Mouse (Mus musculus): Measurements from ENCODE around the gene Ccser1. TPM values are rescaled to one million over a fixed set of nuclear protein-coding genes. Genes with fewer than 3 reads are reported as not detected.
"Not testable (repeated sequence)": the region's sequence is repeated elsewhere in the genome, so short reads cannot be mapped to it uniquely, and the experiment has no call there.

Ccser1 gene
- total RNA-seq, 4 experiments from 2014 or later, result 29.2 to 39.4 (median 30.2) TPM

GRCm38 (mm10) chr6:61223563-61223962, 43.4 kb downstream of the Ccser1 start:
- no peak for DNase-seq (ENCODE audit: low spot score in 2 of 2)

- no peak for DNase-seq (ENCODE audit: low spot score in 2 of 2)
These were observed 45.2 kb downstream of the Ccser1 start for GRCm38 (mm10) chr6:61225302-61225701.

DNA sequence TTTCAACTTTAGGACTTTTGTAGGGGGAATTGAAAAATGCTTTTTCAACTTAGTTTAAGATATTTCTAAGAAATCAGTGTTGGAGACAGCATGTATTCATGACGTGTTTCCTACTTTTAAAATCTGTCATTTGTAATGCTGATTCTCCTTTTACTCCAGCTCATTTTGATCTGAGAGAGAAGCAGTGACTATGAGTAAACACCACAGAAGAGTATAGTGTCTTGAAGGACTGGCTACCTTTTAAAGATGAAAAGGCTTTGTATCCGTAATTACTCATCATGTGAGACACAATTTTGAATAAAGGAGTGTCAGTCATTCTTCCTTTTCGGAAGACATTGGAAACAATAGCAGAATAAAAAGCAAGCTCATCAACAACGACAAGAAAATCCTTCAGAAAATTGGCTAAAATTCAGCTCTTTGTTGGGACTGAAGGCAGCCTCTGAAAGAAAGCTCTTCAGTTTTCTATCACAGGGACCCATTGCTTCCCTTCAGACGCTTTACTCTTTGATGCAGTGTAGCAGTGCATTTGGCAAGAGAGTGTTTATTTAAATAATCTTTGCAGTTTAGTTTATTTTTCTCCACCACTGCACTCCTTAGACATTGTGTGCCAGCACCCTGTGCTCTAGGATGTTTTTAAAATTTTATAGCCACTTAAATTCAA, 50.1 kb downstream of the Ccser1 start:
- no peak for DNase-seq (ENCODE audit: low spot score in 2 of 2)

DNA sequence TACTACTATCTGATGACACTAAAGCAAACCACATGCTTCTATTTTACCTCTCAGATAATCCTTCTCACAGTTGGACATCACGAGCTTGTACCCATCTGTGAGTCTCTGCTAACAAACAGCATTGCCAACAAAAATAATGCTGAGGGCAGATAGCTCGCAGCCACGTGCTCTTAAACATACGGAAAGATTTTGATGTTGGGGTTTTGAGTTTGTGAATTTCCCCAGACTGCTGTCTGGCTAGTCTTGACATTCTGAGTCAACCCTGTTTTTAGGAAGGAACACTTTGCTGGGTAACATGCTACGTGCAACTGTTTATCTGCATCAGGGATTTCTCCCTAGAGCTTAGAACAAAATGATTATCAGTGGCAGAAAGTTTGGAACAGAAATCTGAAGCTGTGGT, 52.9 kb downstream of the Ccser1 start:
- no peak for DNase-seq (ENCODE audit: low spot score in 2 of 2)

GRCm38 (mm10) chr6:61233548-61234187, 53.5 kb downstream of the Ccser1 start:
- no peak for DNase-seq (ENCODE audit: low spot score in 2 of 2)

DNA sequence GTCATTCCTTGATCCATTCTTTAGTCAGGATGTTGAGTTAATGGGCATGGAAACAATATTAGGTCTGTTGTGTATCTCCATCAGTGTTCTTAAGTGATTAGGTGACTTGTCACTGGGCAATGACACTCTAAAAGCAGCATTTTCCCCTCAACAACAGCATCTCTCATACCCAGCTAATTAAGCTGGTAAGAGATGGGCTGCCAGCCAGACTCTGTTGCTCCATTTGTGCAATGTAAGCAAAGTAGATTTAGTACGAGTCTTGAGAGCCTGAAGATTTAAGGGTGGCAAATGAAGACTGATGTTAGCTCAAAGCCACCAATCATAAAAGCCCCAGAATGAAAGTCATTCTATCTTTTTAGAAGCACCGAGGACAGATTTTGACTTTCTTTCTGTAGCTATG, 60.5 kb downstream of the Ccser1 start:
- no peak for DNase-seq (ENCODE audit: low spot score in 2 of 2)

GRCm38 (mm10) chr6:61242556-61242955, 62.4 kb downstream of the Ccser1 start:
- DNase-seq (ENCODE audit: low spot score in 2 of 2), result no peak

GRCm38 (mm10) chr6:61246523-61246922, 66.4 kb downstream of the Ccser1 start:
- no peak for DNase-seq (ENCODE audit: low spot score in 2 of 2)

GRCm38 (mm10) chr6:61247842-61248472, 67.8 kb downstream of the Ccser1 start:
- DNase-seq (ENCODE audit: low spot score in 2 of 2), result no peak

GRCm38 (mm10) chr6:61248700-61249099, 68.6 kb downstream of the Ccser1 start:
- no peak for DNase-seq (ENCODE audit: low spot score in 2 of 2)

GRCm38 (mm10) chr6:61251232-61251631, 71.1 kb downstream of the Ccser1 start:
- DNase-seq (ENCODE audit: low spot score in 2 of 2), result no peak

GRCm38 (mm10) chr6:61252912-61253311, 72.8 kb downstream of the Ccser1 start:
- no peak for DNase-seq (ENCODE audit: low spot score in 2 of 2)

DNA sequence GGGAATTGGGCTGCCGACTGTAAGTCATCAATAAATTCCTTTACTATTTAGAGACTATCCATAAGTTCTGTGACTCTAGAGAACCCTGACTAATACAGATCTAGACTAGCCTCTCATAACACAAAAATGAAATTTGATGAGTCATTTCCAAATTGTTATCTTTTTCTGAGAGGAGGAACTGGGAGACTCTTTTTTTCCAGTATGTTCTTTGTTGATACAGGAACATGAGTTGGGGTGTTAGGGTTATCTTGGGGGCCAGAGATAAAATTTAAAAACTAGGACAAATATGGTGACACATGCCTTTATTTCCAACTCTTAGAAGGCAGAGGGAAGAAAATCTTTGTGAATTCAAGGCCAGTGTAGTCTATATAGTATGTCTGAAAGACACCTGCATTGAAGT, 75.8 kb downstream of the Ccser1 start:
- DNase-seq (ENCODE audit: low spot score in 2 of 2), result not testable (repeated sequence)

GRCm38 (mm10) chr6:61258847-61259634, 78.9 kb downstream of the Ccser1 start:
- DNase-seq (ENCODE audit: low spot score in 2 of 2), result no peak

GRCm38 (mm10) chr6:61261381-61261780, 81.3 kb downstream of the Ccser1 start:
- DNase-seq (ENCODE audit: low spot score in 2 of 2), result no peak

DNA sequence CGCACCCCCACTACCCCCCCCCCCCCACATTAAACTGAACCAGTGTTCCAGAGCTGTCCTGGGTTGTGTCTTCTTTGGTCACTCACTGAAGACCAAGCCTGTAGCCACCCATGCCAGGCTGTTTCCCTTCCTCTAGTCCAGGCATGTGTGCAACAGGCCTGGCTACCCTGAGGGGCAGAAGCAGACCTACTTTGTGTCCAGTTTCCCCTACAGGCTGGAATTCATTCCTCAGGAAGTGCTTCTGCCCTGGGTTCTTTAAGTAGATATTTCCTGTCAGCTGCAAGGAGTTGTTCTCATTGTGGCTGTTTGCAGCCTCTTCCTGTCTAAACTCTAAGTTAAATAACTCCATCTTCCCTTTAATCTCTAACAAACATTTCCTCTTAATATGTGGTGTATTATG, 82.3 kb downstream of the Ccser1 start:
- DNase-seq (ENCODE audit: low spot score in 2 of 2), result no peak

DNA sequence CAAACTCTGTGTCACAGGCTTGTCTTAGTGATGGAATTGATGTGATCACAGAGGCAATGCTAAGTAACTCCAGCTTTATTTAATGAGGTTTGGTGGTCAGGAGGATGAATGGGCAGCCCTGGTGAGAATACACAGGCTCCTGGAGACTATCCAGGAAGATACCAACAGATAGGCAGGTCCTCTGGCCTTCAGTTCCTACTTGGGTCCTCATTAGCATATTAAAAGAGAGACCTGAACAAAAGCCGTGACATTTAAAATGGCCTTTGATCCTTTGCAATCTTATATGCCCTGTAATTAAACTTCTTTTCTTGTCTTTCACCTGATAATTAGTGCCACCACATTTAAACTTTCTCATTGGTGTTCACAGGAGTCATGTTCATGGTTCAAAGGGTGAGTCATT, 83.2 kb downstream of the Ccser1 start:
- DNase-seq (ENCODE audit: low spot score in 2 of 2), result no peak

- no peak for DNase-seq (ENCODE audit: low spot score in 2 of 2)
These were observed 90.9 kb downstream of the Ccser1 start for GRCm38 (mm10) chr6:61271033-61271432.

DNA sequence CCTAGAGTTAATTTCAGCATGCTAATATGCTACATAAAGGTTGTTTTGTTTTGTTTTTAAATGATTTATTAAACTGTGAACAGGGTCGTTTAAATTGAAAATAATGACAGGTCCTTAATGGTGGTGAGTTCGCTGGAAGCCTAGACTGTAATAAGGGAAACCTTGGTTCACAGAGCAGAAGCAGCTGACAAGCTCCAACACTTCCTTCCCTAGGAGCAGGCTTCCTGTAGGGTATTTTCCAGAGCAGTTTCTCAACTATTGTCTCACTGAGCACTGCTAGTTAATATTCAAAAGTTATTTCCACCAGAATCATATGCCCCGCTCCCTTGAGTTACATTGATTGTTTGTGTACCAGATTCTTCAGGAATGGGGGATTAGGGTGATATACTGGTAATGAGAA, 93.3 kb downstream of the Ccser1 start:
- DNase-seq (ENCODE audit: low spot score in 2 of 2), result no peak

DNA sequence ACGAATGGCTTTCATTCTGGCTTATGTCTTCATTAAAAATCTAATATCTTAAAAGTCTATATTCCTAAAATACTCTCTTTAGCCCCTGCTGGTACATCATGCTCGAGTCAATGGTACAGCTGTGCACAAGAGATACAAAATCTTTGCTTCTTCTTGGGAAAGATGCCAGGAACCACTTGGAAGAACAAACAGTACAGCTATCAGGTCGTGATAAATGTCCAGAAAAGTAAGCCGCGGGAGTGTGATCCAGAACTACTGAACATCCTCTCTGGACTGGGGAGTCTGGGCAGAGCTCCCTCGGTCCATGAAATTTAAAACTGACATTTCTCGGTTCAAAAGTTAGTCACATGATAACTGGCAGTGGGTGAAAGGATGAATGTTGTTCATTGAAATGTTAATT, 99.4 kb downstream of the Ccser1 start:
- no peak for DNase-seq (ENCODE audit: low spot score in 2 of 2)

- DNase-seq (ENCODE audit: low spot score in 2 of 2), result no peak
These were observed 112.8 kb downstream of the Ccser1 start for GRCm38 (mm10) chr6:61292927-61293326.

- DNase-seq (ENCODE audit: low spot score in 2 of 2), result no peak
These were observed 115.4 kb downstream of the Ccser1 start for GRCm38 (mm10) chr6:61295535-61295934.

Data from left cerebral cortex, adult 8-10 months (tissue).